Mouse (Mus musculus) kidney, postnatal 10 days (tissue): Measurements from ENCODE around the gene Ccdc106.
"Not testable (repeated sequence)": the region's sequence is repeated elsewhere in the genome, so short reads cannot be mapped to it uniquely, and the experiment has no call there.

Experiments
- DNase-seq: peaks from one replicate; pipeline ENCODE4 v3.0.0; 2021; ENCODE audit warnings: mixed read lengths

The Ccdc106 gene

GRCm38 (mm10) chr7:5016057-5016456 lies 4.3 kb upstream of the Ccdc106 start:
- DNase-seq = no peak

GRCm38 (mm10) chr7:5016920-5017319 lies 3.4 kb upstream of the Ccdc106 start:
- DNase-seq = no peak

DNA sequence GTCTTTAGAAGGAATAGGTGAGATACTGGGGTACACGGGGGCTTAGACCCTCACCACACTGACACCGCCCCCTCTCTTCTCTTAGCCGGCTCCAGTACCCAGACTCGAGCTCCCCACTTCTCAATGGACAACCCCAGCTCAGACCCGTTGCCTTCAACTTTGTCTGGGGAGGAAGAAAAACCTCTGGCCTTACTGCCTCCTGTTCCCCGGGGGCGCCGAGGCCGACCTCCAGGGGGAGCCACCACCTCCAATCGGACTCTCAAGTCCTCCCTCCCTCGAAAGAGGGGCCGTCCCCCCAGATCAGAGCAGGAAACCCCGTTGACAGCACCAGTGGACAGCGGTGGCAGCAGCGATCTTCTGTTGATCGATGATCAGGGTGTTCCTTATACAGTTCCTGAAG lies 3.0 kb upstream of the Ccdc106 start:
- peak; percentile 42 for DNase-seq

GRCm38 (mm10) chr7:5017931-5018330 lies 2.4 kb upstream of the Ccdc106 start:
- DNase-seq = no peak

DNA sequence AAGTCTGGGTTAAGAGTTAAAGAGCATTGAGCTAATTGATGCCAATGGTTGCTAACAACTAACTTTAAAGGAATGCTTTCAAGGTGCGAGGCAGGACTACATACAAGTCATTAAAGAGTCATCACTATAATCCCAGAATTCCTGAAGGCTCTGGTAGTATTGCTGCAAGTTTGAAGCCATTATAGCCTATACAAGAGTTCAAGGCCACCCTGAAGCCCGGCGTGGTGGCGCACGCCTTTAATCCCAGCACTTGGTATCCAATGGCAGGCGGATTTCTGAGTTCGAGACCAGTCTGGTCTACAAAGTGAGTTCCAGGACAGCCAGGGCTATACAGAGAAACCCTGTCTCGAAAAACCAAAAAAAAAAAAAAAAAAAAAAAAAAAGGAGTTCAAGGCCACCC lies 777 bp upstream of the Ccdc106 start:
- DNase-seq = not testable (repeated sequence)

GRCm38 (mm10) chr7:5020685-5021084 lies 332 bp downstream of the Ccdc106 start:
- no peak for DNase-seq

GRCm38 (mm10) chr7:5021197-5021596 lies 844 bp downstream of the Ccdc106 start:
- DNase-seq = peak; percentile 27

DNA sequence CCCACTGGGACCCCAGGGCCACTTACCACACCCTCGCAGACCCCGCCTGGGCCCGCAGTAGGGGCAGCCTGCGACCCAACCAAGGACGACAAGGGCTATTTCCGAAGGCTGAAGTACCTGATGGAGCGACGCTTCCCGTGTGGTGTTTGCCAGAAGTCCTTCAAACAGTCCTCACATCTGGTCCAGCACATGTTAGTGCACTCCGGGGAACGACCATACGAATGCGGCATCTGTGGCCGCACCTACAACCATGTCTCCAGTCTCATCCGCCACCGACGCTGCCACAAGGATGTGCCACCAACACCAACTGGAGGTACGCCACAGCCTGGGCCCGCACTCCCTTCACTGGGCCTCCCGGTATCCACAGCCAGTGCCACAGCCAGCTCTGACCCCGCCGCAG lies 9.2 kb downstream of the Ccdc106 start:
- DNase-seq = no peak

DNA sequence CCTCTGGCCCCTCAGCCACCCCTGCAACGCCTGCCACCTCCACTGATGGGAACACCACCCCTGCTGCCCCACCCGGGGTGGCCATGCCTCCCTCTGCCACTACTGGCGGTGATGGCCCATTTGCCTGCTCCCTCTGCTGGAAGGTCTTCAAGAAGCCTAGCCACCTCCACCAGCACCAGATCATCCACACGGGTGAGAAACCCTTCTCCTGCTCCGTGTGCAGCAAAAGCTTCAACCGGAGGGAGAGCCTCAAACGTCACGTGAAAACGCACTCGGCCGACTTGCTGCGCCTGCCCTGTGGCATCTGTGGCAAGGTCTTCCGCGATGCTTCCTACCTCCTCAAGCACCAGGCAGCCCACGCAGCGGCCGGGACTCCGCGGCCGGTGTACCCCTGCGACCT lies 9.6 kb downstream of the Ccdc106 start:
- DNase-seq = no peak

DNA sequence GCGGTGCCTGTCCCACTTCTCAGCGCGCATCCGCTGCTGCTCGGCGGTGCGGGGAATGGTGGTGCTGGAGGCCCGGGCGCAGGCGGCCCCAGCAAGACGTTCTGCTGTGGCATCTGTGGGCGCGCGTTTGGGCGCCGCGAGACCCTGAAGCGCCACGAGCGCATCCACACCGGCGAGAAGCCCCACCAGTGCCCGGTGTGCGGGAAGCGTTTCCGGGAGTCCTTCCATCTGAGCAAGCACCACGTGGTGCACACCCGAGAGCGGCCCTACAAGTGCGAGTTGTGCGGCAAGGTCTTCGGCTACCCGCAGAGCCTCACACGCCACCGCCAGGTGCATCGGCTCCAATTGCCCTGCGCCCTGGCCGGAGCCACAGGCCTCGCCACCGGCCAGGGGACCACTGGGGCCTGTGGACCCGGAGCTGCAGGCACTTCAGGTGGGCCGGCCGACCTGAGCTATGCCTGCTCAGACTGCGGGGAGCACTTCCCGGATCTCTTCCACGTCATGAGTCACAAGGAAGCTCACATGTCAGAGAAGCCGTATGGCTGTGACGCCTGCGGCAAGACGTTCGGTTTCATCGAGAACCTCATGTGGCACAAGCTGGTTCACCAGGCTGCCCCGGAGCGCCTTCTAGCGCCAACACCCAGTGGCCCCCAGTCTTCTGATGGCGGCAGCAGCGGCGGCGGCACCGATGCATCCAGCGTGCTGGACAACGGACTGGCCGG lies 10.4 kb downstream of the Ccdc106 start:
- no peak for DNase-seq

GRCm38 (mm10) chr7:5031496-5031895 lies 11.1 kb downstream of the Ccdc106 start:
- no peak for DNase-seq

DNA sequence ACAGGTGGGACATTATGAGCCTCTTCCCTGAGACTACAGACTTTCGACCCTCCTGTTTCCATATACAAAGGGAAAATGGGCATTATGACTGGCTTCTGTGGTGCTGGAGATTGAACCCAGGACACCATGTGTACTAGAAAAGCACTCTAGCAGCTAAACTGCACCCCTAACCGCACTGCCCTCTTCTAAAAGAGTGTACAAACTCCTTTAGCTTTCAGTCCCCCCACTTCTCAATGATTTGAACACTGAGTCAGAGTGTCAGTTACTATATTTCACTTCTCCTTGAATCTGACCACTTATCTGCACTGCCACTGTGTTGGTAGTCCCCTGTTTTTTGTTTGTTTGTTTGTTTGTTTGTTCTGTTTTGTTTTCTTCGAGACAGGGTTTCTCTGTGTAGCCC lies 13.5 kb downstream of the Ccdc106 start, which contains the start of gene 4632433K11Rik:
4632433K11Rik (plus strand) TSS at position 301 of the 400 bp plus-strand sequence.
- no peak for DNase-seq

DNA sequence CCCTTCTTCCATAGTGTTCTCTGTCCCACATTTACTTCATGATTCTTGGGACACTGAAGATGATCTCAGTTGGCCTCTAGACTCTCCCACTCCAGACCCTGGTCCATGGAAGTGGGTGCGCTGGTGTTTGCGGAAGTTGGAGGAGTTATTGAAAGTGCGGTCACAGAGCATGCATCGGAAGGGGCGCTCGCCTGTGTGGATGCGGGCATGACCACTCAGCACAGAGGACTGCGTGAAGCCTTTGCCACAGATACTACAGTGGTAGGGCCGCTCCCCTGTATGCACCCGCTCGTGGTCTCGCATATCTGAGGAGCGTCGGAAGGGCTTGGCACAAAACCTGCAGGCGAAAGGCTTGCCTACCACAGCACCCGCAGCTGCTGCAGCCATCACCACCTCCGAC lies 15.3 kb downstream of the Ccdc106 start:
- no peak for DNase-seq

GRCm38 (mm10) chr7:5036136-5036535 lies 15.8 kb downstream of the Ccdc106 start:
- DNase-seq = no peak

- no peak for DNase-seq
These were observed 16.7 kb downstream of the Ccdc106 start for GRCm38 (mm10) chr7:5037026-5037425.

GRCm38 (mm10) chr7:5037467-5037866 lies 17.1 kb downstream of the Ccdc106 start:
- DNase-seq = no peak

DNA sequence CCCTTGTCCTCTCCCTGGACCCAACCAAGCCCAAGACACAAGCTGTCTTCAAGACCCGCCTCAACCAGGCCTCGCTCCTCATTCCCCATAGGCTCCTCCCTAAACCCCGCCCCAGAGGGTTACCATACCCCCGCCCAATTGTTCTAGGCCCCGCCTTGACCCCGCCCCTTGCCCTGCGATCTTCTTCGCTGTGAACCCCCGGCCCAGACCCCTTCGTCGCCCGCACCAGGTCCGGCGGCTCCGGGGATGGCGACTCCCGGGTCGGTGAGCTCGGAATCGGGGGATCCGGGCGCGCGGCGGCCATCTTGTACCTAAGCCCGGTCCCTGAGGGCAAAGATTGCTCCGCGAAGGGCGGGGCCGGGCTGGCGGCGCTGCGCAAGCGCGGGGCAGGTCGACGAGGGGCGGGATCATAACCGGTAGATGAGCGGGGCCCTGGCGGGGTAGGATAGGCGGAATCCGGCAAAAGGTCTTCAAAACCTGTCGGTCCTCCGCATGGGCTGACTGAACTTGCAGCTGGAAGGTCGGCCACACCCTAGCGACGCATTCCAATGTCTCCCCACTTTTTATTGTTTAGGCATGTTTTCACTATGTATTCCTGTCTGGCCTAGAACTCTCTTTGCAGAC lies 17.9 kb downstream of the Ccdc106 start, which contains the start of gene Zfp784:
Zfp784 (minus strand) TSS at position 338 of the 624 bp plus-strand sequence.
- peak; percentile 96 for DNase-seq

DNA sequence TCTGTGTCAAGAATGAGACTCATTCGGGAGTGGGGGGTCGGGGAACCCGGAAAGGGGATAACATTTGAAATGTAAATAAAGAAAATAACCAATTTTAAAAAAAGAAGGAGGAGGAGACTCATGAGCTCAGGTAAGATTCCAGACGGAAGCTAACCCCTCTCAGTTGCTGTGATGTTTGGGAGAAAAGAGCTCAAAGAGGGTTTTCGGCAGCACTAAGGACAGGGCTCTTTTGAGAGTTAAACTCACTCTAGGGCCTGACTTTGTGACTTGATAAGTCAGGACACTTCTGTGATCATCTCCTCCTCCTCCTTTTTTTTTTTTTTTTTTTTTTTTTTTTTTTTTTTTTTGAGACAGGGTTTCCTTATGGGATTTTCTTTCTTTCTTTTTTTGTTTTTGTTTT lies 18.6 kb downstream of the Ccdc106 start:
- no peak for DNase-seq

GRCm38 (mm10) chr7:5044981-5045380 lies 24.6 kb downstream of the Ccdc106 start:
- DNase-seq = no peak

DNA sequence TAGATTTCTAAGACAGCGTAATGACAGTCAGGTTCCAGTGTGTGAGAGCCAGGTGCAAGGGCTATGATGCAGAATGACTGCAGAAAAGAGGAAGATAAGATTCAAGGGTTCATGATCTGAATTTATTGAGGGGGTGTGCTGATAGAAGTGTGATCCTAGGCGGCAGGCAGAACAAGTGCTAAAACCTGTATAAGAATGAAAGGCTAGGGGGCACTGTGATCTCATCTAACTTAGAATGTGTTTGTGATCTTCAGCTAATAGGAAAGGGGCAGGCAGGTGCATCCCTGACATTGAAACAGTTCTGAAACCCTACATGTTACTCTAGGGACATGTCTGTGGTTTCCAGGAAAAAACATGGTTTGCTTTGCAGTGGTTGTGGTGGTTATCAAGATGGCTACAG lies 25.8 kb downstream of the Ccdc106 start:
- DNase-seq = no peak

GRCm38 (mm10) chr7:5047313-5047712 lies 27.0 kb downstream of the Ccdc106 start:
- DNase-seq = no peak

GRCm38 (mm10) chr7:5051193-5052192 lies 31.1 kb downstream of the Ccdc106 start, which contains the start of gene Zfp580:
Gene Zfp580, plus strand, starts transcription at chr7:5051538.
- peak; percentile 86 for DNase-seq

DNA sequence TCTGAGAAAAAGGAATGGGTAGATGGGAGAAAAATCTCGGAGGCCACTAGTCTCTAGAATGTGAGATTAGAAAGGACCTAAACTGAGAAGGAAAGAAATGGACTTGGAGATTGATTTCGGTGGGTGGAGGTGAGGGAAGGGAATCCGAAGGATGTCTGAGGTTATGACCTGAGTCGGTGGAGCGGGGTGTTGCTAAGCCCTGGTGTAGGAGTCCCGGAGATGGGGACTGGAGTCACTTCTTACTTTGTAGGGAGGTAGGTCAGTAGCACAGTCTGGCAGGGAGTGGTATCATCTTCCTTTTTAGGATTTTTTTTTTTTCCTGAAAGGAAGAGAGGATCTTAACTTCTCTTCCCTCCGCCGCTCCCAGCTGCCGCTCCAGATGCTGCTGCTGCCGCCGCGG lies 32.1 kb downstream of the Ccdc106 start:
- no peak for DNase-seq
